Mouse (Mus musculus): ENCODE results near the gene Gins1. TPM values are rescaled to one million over a fixed set of nuclear protein-coding genes. Genes with fewer than 3 reads are reported as not detected.

Gene Gins1
- polyA plus RNA-seq, 1 experiment: 0.39 TPM

DNA sequence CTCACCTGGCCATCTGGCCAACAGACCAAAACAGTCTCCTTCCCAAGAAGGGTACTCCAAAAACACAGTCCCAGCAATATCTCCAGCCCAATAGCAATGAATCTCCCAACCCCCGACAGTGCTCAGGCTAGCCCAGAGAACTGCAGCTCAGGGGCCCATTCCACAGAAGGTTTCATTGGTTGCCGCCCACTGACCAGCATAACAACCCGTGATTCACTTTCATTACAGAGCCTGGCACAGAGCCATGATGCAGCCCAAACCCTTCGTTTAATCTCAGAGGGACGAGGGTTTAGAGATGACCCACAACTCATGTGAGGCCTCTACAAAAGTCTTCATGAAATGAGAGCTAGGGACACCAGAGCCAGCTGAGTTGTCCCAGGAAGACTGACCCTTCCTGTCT lies 43.6 kb downstream of the Gins1 start:
- Histone ChIP-seq H3K4me1 (ENCODE audit: control insufficient read depth, insufficient read depth, low read length) (no peaks in the 10 kb centered on the region), H3K4me3 (replicated peaks; ENCODE audit: extremely low read depth, low read depth, low read length) (no peak overlapping the region)
- no peak for DNase-seq
- 62% methylated on average over 5 of the region's 5 CpGs for WGBS
- TF ChIP-seq POLR2A (IDR thresholded peaks at IDR 0.05; ENCODE audit: borderline replicate concordance, extremely low read depth, low read depth, low read length) (no peak), CTCF (IDR thresholded peaks at IDR 0.05; ENCODE audit: insufficient read depth, low read length) (no peak)

DNA sequence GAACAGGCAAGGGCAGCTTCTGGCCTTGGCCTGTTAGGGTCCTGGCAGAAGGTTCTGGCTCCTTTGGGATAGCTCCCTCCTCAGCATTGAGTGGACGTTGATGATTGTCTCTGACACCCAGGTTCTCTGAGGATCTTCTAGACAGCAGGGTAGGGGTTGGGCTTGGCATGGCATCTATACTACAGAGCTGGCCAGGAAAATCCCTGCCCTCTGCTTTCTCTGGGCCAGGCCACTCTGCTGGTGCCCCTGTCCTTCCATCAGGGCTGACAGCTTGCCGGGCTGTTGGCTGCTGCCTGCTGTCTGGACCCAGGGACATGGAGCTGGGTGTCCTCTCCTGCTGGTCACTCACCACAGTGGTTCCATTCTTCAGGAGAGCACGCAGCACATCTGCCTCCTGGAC lies 44.5 kb downstream of the Gins1 start:
- Histone ChIP-seq H3K4me1 (ENCODE audit: control insufficient read depth, insufficient read depth, low read length) (no peaks in the 10 kb centered on the region), H3K4me3 (replicated peaks; ENCODE audit: extremely low read depth, low read depth, low read length) (no peak overlapping the region)
- TF ChIP-seq POLR2A (IDR thresholded peaks at IDR 0.05; ENCODE audit: borderline replicate concordance, extremely low read depth, low read depth, low read length) (no peak), CTCF (IDR thresholded peaks at IDR 0.05; ENCODE audit: insufficient read depth, low read length) (no peak)
- WGBS: 88% methylated on average over 3 of the region's 3 CpGs
- DNase-seq: no peak

DNA sequence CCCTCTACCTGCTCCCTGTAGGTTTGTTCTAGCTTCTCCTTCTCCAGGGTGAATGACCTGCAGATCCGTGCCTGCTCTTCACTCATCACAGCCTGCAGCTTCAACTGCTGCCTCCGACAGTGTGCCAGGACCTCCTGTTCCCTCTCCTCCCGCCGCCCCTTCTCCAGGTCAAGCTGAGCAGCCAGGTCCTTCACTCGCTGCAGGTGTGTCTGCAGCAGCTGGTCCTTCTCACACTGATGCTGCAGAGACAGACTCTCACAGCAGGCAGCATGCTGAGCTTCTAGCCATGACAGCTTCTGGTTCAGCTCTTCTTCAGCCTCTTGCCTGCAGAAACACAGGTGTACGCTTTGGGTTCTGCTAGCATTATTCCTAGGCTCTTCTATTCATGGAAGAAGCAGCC lies 44.9 kb downstream of the Gins1 start:
- Histone ChIP-seq H3K4me3 (replicated peaks; ENCODE audit: extremely low read depth, low read depth, low read length) (no peak overlapping the region), H3K4me1 (ENCODE audit: control insufficient read depth, insufficient read depth, low read length) (no peaks in the 10 kb centered on the region)
- TF ChIP-seq POLR2A (IDR thresholded peaks at IDR 0.05; ENCODE audit: borderline replicate concordance, extremely low read depth, low read depth, low read length) (no peak), CTCF (IDR thresholded peaks at IDR 0.05; ENCODE audit: insufficient read depth, low read length) (no peak)
- no peak for DNase-seq
- 86% methylated on average over 6 of the region's 6 CpGs for WGBS

DNA sequence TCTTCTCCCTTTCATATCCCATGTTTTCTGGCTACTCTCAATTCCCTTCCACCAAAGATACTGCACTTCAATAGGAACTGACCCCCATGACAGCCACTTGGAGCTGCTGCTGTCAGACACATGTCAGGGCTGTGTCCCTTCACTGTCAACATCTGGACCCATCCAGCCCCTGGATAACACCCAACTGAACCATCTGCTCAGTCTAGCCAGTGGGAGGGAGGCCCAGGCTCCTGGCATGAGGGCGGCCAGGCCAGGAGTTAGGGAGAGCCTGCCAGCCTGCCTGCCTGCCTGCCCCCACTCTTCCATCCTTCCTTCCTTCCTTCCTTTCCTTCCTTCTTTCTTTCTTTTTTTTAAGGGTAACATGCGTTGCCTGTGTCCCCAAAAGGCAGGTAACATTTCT lies 46.0 kb downstream of the Gins1 start:
- TF ChIP-seq POLR2A (IDR thresholded peaks at IDR 0.05; ENCODE audit: borderline replicate concordance, extremely low read depth, low read depth, low read length) (no peak), CTCF (IDR thresholded peaks at IDR 0.05; ENCODE audit: insufficient read depth, low read length) (no peak)
- DNase-seq: no peak
- H3K4me1 ChIP-seq (ENCODE audit: control insufficient read depth, insufficient read depth, low read length): no peaks in the 10 kb centered on the region
- WGBS: 68% methylated on average over 2 of the region's 2 CpGs
- no peak overlapping the region for H3K4me3 ChIP-seq (replicated peaks; ENCODE audit: extremely low read depth, low read depth, low read length)

DNA sequence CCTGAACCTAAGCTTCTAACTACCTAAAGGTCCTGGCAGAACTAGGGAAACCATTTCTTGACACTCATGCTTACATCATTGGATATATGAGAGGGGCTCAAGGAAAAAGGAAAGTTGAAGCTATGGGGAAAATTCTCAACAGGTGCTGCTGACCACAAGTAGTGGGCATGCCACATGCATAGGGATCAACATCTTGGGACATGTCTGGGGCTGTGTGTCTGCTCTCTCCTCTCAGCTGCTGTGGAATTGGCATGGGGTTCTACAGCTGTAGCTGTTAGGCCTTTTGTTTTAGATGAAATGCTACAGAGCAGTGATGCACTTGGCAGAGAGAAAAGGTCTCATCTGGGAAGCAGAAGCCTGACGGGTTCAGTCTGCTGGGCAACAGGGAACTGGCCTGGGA lies 50.7 kb downstream of the Gins1 start:
- Histone ChIP-seq H3K4me1 (ENCODE audit: control insufficient read depth, insufficient read depth, low read length) (no peaks in the 10 kb centered on the region), H3K4me3 (replicated peaks; ENCODE audit: extremely low read depth, low read depth, low read length) (no peak overlapping the region)
- DNase-seq: no peak
- no peak for TF ChIP-seq POLR2A (IDR thresholded peaks at IDR 0.05; ENCODE audit: borderline replicate concordance, extremely low read depth, low read depth, low read length)
- no peak for TF ChIP-seq CTCF (IDR thresholded peaks at IDR 0.05; ENCODE audit: insufficient read depth, low read length)
- WGBS: 65% methylated on average over 1 of the region's 1 CpGs

DNA sequence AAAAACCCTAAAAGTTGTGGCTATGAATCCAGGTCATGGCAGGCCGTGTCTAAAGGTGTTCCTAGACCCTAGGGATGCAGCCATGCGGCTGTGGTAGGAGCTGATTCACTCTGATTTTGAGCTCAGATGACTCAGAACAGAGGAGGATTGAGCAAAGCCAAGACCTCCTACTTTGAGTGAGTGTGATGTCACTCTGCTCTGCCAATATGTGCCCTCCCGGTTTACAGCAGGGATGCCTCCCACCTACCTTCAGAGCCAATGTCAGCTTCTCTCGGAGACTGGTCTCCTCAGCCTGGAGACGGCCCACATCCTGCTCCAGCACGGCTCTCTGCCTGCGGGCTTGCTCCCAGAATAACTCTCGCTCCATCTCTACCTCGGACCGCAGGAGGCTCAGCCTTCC lies 54.3 kb downstream of the Gins1 start:
- WGBS: 89% methylated on average over 10 of the region's 10 CpGs
- no peak overlapping the region for H3K4me3 ChIP-seq (replicated peaks; ENCODE audit: extremely low read depth, low read depth, low read length)
- TF ChIP-seq POLR2A (IDR thresholded peaks at IDR 0.05; ENCODE audit: borderline replicate concordance, extremely low read depth, low read depth, low read length) (no peak), CTCF (IDR thresholded peaks at IDR 0.05; ENCODE audit: insufficient read depth, low read length) (no peak)
- H3K4me1 ChIP-seq (ENCODE audit: control insufficient read depth, insufficient read depth, low read length): no peaks in the 10 kb centered on the region
- DNase-seq: no peak

DNA sequence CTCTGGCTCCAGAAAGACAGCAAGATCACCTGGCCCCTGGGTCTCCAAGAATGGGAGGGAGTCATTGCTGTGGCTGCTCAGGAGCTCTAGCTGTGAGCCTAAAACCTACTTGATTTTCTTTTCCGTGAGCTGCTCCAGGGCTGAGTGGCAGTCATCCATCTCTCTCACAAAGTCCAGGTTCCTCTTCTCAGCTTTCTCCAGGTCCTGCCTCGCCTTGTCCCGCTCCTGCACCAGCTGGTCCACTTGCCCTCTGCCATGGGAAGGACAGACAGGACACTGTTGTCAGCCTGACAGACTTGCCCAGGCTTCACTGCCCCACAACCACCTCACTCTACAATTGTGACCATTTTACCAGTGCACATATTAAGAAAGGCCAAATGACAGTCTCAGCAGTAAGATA lies 58.0 kb downstream of the Gins1 start:
- TF ChIP-seq CTCF (IDR thresholded peaks at IDR 0.05; ENCODE audit: insufficient read depth, low read length): no peak
- TF ChIP-seq POLR2A (IDR thresholded peaks at IDR 0.05; ENCODE audit: borderline replicate concordance, extremely low read depth, low read depth, low read length): no peak
- no peaks in the 10 kb centered on the region for H3K4me1 ChIP-seq (ENCODE audit: control insufficient read depth, insufficient read depth, low read length)
- no peak for DNase-seq
- no peak overlapping the region for H3K4me3 ChIP-seq (replicated peaks; ENCODE audit: extremely low read depth, low read depth, low read length)
- 96% methylated on average over 3 of the region's 3 CpGs for WGBS

DNA sequence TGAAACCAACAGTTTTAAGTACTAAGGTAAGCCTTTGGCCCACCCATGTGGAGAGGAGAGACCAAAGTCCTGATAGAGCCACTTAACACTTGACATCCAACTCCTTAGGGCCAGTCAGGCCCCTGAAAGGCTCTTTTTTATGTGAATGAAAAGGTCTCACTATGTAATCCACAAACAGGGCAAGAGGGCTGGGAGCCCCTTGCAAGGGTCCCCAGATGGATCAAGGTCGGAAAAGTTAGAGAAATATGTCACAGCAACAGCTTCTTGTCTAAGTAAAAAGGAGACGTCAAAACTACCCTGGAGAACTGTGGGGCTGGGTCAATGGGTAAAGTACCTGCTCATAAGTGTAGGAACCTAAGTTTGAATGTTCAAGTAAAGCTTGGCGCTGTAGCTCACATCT lies 59.4 kb downstream of the Gins1 start:
- DNase-seq: no peak
- WGBS: 79% methylated on average over 3 of the region's 3 CpGs
- no peak for TF ChIP-seq POLR2A (IDR thresholded peaks at IDR 0.05; ENCODE audit: borderline replicate concordance, extremely low read depth, low read depth, low read length)
- TF ChIP-seq CTCF (IDR thresholded peaks at IDR 0.05; ENCODE audit: insufficient read depth, low read length): no peak
- no peaks in the 10 kb centered on the region for H3K4me1 ChIP-seq (ENCODE audit: control insufficient read depth, insufficient read depth, low read length)
- no peak overlapping the region for H3K4me3 ChIP-seq (replicated peaks; ENCODE audit: extremely low read depth, low read depth, low read length)

DNA sequence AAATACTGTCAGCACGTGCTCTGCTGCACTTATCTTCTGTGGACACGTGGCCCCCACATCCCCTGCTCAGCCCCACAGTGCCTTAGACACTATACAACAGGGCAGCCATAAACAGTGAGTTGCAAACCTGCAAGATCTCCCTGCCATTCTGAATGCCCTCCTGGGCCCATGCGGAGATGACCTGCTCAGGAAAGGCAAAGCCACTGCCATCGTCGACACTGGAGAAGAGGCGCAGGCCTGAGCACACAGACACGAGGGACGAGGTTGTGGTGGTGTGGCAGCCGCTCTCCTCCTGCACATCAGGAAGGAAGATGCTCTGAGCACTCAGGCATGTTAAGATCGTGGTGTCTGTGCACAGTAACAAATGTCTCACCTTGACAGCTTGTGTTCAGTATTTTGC lies 60.8 kb downstream of the Gins1 start:
- WGBS: 88% methylated on average over 10 of the region's 10 CpGs
- DNase-seq: no peak
- TF ChIP-seq POLR2A (IDR thresholded peaks at IDR 0.05; ENCODE audit: borderline replicate concordance, extremely low read depth, low read depth, low read length): no peak
- no peak for TF ChIP-seq CTCF (IDR thresholded peaks at IDR 0.05; ENCODE audit: insufficient read depth, low read length)
- Histone ChIP-seq H3K4me3 (replicated peaks; ENCODE audit: extremely low read depth, low read depth, low read length) (no peak overlapping the region), H3K4me1 (ENCODE audit: control insufficient read depth, insufficient read depth, low read length) (no peaks in the 10 kb centered on the region)

DNA sequence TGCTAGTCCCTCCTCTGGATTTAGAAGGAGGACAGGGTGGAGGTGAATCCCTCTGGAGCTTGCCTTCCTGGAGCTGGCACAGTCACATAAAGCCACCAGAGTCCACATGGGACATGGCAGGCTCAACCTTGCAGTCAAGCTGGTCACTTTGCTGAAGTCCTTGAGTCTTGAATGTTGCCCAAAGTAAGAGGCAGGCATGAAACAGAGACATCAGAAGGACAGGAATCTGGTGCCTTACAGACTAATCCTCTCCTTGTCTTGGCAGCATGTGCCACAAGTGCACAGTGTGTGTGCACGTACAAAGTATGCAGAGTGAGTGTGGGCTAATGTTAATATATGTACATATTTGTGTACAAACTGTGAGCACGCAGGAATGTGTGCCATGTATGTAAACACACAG lies 62.3 kb downstream of the Gins1 start:
- Histone ChIP-seq H3K4me3 (replicated peaks; ENCODE audit: extremely low read depth, low read depth, low read length) (no peak overlapping the region), H3K4me1 (ENCODE audit: control insufficient read depth, insufficient read depth, low read length) (no peaks in the 10 kb centered on the region)
- TF ChIP-seq POLR2A (IDR thresholded peaks at IDR 0.05; ENCODE audit: borderline replicate concordance, extremely low read depth, low read depth, low read length): no peak
- TF ChIP-seq CTCF (IDR thresholded peaks at IDR 0.05; ENCODE audit: insufficient read depth, low read length): no peak
- DNase-seq: no peak
- WGBS: 91% methylated on average over 2 of the region's 2 CpGs

DNA sequence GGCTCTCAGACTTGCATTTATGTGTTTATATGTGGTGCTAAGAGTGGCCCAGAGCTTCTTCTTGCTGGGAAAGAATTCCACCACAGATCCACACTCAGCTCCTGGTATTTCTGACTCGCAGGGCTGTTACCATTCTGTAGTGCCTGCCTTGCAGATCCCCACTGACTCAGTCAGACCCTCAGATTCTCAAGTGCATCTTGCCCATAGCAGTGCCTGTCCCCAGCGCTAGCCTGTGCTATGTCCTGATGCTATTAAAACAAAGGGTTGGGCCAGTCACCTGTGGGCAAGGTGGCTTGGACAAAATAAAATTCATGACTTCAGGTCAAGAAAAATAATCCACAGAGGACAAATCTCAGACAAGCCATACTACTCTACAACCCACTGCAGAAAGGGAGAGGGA lies 64.0 kb downstream of the Gins1 start:
- H3K4me1 ChIP-seq (ENCODE audit: control insufficient read depth, insufficient read depth, low read length): no peaks in the 10 kb centered on the region
- H3K4me3 ChIP-seq (replicated peaks; ENCODE audit: extremely low read depth, low read depth, low read length): no peak overlapping the region
- 97% methylated on average over 2 of the region's 2 CpGs for WGBS
- TF ChIP-seq POLR2A (IDR thresholded peaks at IDR 0.05; ENCODE audit: borderline replicate concordance, extremely low read depth, low read depth, low read length) (no peak), CTCF (IDR thresholded peaks at IDR 0.05; ENCODE audit: insufficient read depth, low read length) (no peak)
- no peak for DNase-seq
